Mouse (Mus musculus): ENCODE measurements at regions not wholly inside any gene's neighbourhood (a gene's known extent, or its start where the extent isn't known, plus 50 kb on each side); places are given as distances from the start of the nearest gene placed in this dataset.

GRCm38 (mm10) chr12:16077215-16077614, 260.5 kb upstream of the Trib2 start:
- WGBS: 94% methylated on average over 1 of the region's 1 CpGs
- Histone ChIP-seq H3K9me3 (ENCODE audit: low read length) (no peaks in the 10 kb centered on the region), H3K36me3 (ENCODE audit: insufficient read depth, low read length) (no peaks in the 10 kb centered on the region), H3K9ac (replicated peaks; ENCODE audit: low read length) (no peak overlapping the region), H3K27me3 (ENCODE audit: insufficient read depth, low read length) (no peaks in the 10 kb centered on the region), H3K4me3 (ENCODE audit: low read length) (no peak overlapping the region), H3K27ac (no peak overlapping the region), H3K4me2 (ENCODE audit: low read depth, low read length) (no peak overlapping the region), H3K4me1 (ENCODE audit: insufficient read depth, low read length) (no peaks in the 10 kb centered on the region)
- no peak for ATAC-seq
- no peak for TF ChIP-seq CTCF (IDR thresholded peaks at IDR 0.05; ENCODE audit: low read depth)
- DNase-seq (ENCODE audit: low spot score): no peak

- Histone ChIP-seq H3K36me3 (ENCODE audit: insufficient read depth, low read length) (no peaks in the 10 kb centered on the region), H3K27me3 (ENCODE audit: insufficient read depth, low read length) (no peaks in the 10 kb centered on the region), H3K4me2 (ENCODE audit: low read depth, low read length) (no peak overlapping the region), H3K9ac (replicated peaks; ENCODE audit: low read length) (no peak overlapping the region), H3K4me3 (ENCODE audit: low read length) (no peak overlapping the region), H3K4me1 (ENCODE audit: insufficient read depth, low read length) (no peaks in the 10 kb centered on the region), H3K9me3 (ENCODE audit: low read length) (no peaks in the 10 kb centered on the region), H3K27ac (no peak overlapping the region)
- no peak for ATAC-seq
- 60% methylated on average over 2 of the region's 2 CpGs for WGBS
- TF ChIP-seq CTCF (IDR thresholded peaks at IDR 0.05; ENCODE audit: low read depth): no peak
- no peak for DNase-seq (ENCODE audit: low spot score)
Measured at GRCm38 (mm10) chr12:16075962-16076361, 259.2 kb upstream of the Trib2 start.

GRCm38 (mm10) chr12:16068940-16069339, 252.2 kb upstream of the Trib2 start:
- no peaks in the 10 kb centered on the region for H3K27me3 ChIP-seq (ENCODE audit: insufficient read depth, low read length)
- no peaks in the 10 kb centered on the region for H3K36me3 ChIP-seq (ENCODE audit: insufficient read depth, low read length)
- WGBS: 94% methylated on average over 13 of the region's 13 CpGs
- no peak for ATAC-seq
- no peak for TF ChIP-seq CTCF (IDR thresholded peaks at IDR 0.05; ENCODE audit: low read depth)
- H3K4me3 ChIP-seq (ENCODE audit: low read length): no peak overlapping the region
- H3K9me3 ChIP-seq (ENCODE audit: low read length): no peaks in the 10 kb centered on the region
- no peak overlapping the region for H3K27ac ChIP-seq
- no peaks in the 10 kb centered on the region for H3K4me1 ChIP-seq (ENCODE audit: insufficient read depth, low read length)
- no peak overlapping the region for H3K9ac ChIP-seq (replicated peaks; ENCODE audit: low read length)
- DNase-seq (ENCODE audit: low spot score): no peak
- no peak overlapping the region for H3K4me2 ChIP-seq (ENCODE audit: low read depth, low read length)

- H3K4me2 ChIP-seq (ENCODE audit: low read depth, low read length): no peak overlapping the region
- no peak overlapping the region for H3K27ac ChIP-seq
- DNase-seq (ENCODE audit: low spot score): no peak
- no peak for ATAC-seq
- H3K4me3 ChIP-seq (ENCODE audit: low read length): no peak overlapping the region
- no peaks in the 10 kb centered on the region for H3K27me3 ChIP-seq (ENCODE audit: insufficient read depth, low read length)
- no peaks in the 10 kb centered on the region for H3K4me1 ChIP-seq (ENCODE audit: insufficient read depth, low read length)
- H3K9me3 ChIP-seq (ENCODE audit: low read length): no peaks in the 10 kb centered on the region
- H3K9ac ChIP-seq (replicated peaks; ENCODE audit: low read length): no peak overlapping the region
- TF ChIP-seq CTCF (IDR thresholded peaks at IDR 0.05; ENCODE audit: low read depth): no peak
- 88% methylated on average over 7 of the region's 7 CpGs for WGBS
- H3K36me3 ChIP-seq (ENCODE audit: insufficient read depth, low read length): no peaks in the 10 kb centered on the region
Measured at GRCm38 (mm10) chr12:16062689-16063088, 246.0 kb upstream of the Trib2 start.

- ATAC-seq (no peak), DNase-seq (ENCODE audit: low spot score) (peak; percentile 11)
- Histone ChIP-seq H3K27me3 (ENCODE audit: insufficient read depth, low read length) (no peaks in the 10 kb centered on the region), H3K4me1 (ENCODE audit: insufficient read depth, low read length) (no peaks in the 10 kb centered on the region), H3K27ac (no peak overlapping the region), H3K9ac (replicated peaks; ENCODE audit: low read length) (no peak overlapping the region), H3K4me2 (ENCODE audit: low read depth, low read length) (no peak overlapping the region), H3K4me3 (ENCODE audit: low read length) (no peak overlapping the region), H3K36me3 (ENCODE audit: insufficient read depth, low read length) (no peaks in the 10 kb centered on the region), H3K9me3 (ENCODE audit: low read length) (no peaks in the 10 kb centered on the region)
- TF ChIP-seq CTCF (IDR thresholded peaks at IDR 0.05; ENCODE audit: low read depth): no peak
- 46% methylated on average over 5 of the region's 5 CpGs for WGBS
Measured at GRCm38 (mm10) chr12:16060461-16060860, 243.7 kb upstream of the Trib2 start.

- no peak for ATAC-seq
Measured at GRCm38 (mm10) chr12:16058255-16058654, 241.5 kb upstream of the Trib2 start.

GRCm38 (mm10) chr12:16056831-16057230, 240.1 kb upstream of the Trib2 start:
- Histone ChIP-seq H3K9me3 (ENCODE audit: low read length) (no peaks in the 10 kb centered on the region), H3K4me2 (ENCODE audit: low read depth, low read length) (no peak overlapping the region), H3K9ac (replicated peaks; ENCODE audit: low read length) (no peak overlapping the region), H3K4me1 (ENCODE audit: insufficient read depth, low read length) (no peaks in the 10 kb centered on the region), H3K36me3 (ENCODE audit: insufficient read depth, low read length) (no peaks in the 10 kb centered on the region), H3K27ac (no peak overlapping the region), H3K27me3 (ENCODE audit: insufficient read depth, low read length) (no peaks in the 10 kb centered on the region), H3K4me3 (ENCODE audit: low read length) (no peak overlapping the region)
- ATAC-seq: no peak
- 78% methylated on average over 2 of the region's 2 CpGs for WGBS
- DNase-seq (ENCODE audit: low spot score): no peak
- TF ChIP-seq CTCF (IDR thresholded peaks at IDR 0.05; ENCODE audit: low read depth): no peak

More at GRCm38 (mm10) chr12:16058255-16058654, 241.5 kb upstream of the Trib2 start:
- H3K4me1 ChIP-seq (ENCODE audit: insufficient read depth, low read length): no peaks in the 10 kb centered on the region
- H3K9ac ChIP-seq (replicated peaks; ENCODE audit: low read length): no peak overlapping the region
- H3K27ac ChIP-seq: no peak overlapping the region
- H3K9me3 ChIP-seq (ENCODE audit: low read length): no peaks in the 10 kb centered on the region
- no peak overlapping the region for H3K4me3 ChIP-seq (ENCODE audit: low read length)
- TF ChIP-seq CTCF (IDR thresholded peaks at IDR 0.05; ENCODE audit: low read depth): no peak
- H3K36me3 ChIP-seq (ENCODE audit: insufficient read depth, low read length): no peaks in the 10 kb centered on the region
- no peaks in the 10 kb centered on the region for H3K27me3 ChIP-seq (ENCODE audit: insufficient read depth, low read length)
- WGBS: 94% methylated on average over 3 of the region's 3 CpGs
- no peak overlapping the region for H3K4me2 ChIP-seq (ENCODE audit: low read depth, low read length)
- no peak for DNase-seq (ENCODE audit: low spot score)
